Mouse (Mus musculus) stomach, postnatal 0 days (tissue): ENCODE data around the gene Kdm2a. TPM values are rescaled to one million over a fixed set of nuclear protein-coding genes. Genes with fewer than 3 reads are reported as not detected.

Experiments used
- ATAC-seq: fragments of 200-750 bp; cut with Nextera tagmentation; 2 replicates; pipeline ENCODE4 v1.8.0; 2017; ENCODE audit not compliant: low FRiP score, low TSS enrichment
- DNase-seq: peaks from one replicate; pipeline ENCODE4 v3.0.0-alpha.2; 2016; ENCODE audit warnings: low spot score
- H3K27ac ChIP-seq: fragments of 300-500 bp; sonication (generic); replicated peaks from 2 replicates; pipeline ENCODE4 v1.5.1; 2014; ENCODE audit warnings: mild to moderate bottlenecking, control low read depth
- H3K27me3 ChIP-seq: fragments of 300-500 bp; sonication (generic); 2 replicates; pipeline ENCODE4 v1.6.1; 2014; ENCODE audit warnings: low read length; ENCODE audit not compliant: control insufficient read depth, insufficient read depth
- H3K36me3 ChIP-seq: fragments of 300-500 bp; sonication (generic); 2 replicates; pipeline ENCODE4 v1.6.1; 2014; ENCODE audit warnings: low read length, mixed read lengths; ENCODE audit not compliant: control insufficient read depth, insufficient read depth
- H3K4me1 ChIP-seq: fragments of 300-500 bp; sonication (generic); replicated peaks from 2 replicates; pipeline ENCODE4 v1.6.1; 2014; ENCODE audit warnings: antibody characterized with exemption; ENCODE audit not compliant: control insufficient read depth, insufficient read depth
- H3K4me2 ChIP-seq: fragments of 300-500 bp; sonication (generic); replicated peaks from 2 replicates; pipeline ENCODE4 v1.6.1; 2014; ENCODE audit warnings: low read depth, mild to moderate bottlenecking, control low read depth, moderate library complexity
- H3K4me3 ChIP-seq: fragments of 300-500 bp; sonication (generic); 2 replicates; pipeline ENCODE4 v1.5.1; 2014; ENCODE audit warnings: low read depth, low read length, control low read depth
- H3K9ac ChIP-seq: fragments of 300-500 bp; sonication (generic); 2 replicates; pipeline ENCODE4 v1.6.1; 2014; ENCODE audit warnings: mild to moderate bottlenecking, low read length, control low read depth, mixed read lengths
- H3K9me3 ChIP-seq: fragments of 300-500 bp; sonication (generic); 2 replicates; pipeline ENCODE4 v1.6.1; 2016; ENCODE audit warnings: low read length; ENCODE audit not compliant: control insufficient read depth
- CTCF ChIP-seq: IDR thresholded peaks from 2 replicates; pipeline ENCODE4 v1.5.1; 2016; ENCODE audit warnings: antibody characterized with exemption, low read depth, mild to moderate bottlenecking, moderate library complexity
- EP300 ChIP-seq: optimal IDR thresholded peaks from 2 replicates; pipeline ENCODE3; 2016; ENCODE audit warnings: antibody characterized with exemption
- WGBS: fragments of 180-500 bp; shearing (Covaris S2); extraction: QIAGEN DNeasy Blood & Tissue Kit; methylation state at CpG from one replicate; pipeline ENCODE4 v1.1.7; 2014; 5-methylcytosine and 5-hydroxymethylcytosine counted together
- polyA plus RNA-seq: library from polyadenylated mRNA; unstranded; fragments of >200 nt; fragmentation: Nextera tagmentation; extraction: Ambion mirVana; gene quantifications from 2 replicates; pipeline ENCODE4 v1.2.1, GENCODE M21; 2015

Kdm2a gene
- polyA plus RNA-seq, 1 experiment from 2014 or later = 12.9 TPM

DNA sequence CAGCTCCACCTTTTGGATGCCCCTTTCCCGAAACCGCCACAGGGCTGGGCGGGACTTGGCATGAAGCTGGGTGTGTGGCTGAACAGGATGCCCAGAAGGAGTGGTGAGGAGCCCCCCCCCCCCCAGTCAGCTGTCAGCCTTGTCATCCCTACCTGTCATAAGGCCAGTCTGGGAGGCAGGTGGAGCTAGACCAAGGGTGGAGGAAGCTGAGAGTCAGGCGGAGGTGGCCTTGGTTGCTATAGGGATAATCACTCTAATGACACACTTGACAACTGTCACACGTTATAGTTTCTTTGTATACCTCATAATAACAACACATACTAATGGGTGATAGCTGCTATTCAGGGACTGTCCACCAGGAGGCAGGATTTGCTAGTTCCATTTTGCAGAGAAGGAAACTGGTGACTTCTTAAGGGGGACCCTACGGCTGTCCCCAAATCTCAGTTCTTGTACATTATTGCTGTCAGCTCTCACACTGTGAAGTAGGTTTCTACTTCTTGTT lies 43.1 kb upstream of the Kdm2a start:
- 22% methylated on average over 6 of the region's 6 CpGs for WGBS

GRCm38 (mm10) chr19:4440222-4440621 lies 42.1 kb upstream of the Kdm2a start:
- H3K27ac ChIP-seq = peak overlapping the region; percentile 89

More for the DNA sequence above, 43.1 kb upstream of the Kdm2a start:
- peak; percentile 78 for ATAC-seq
- peaks cover 3% of the 10 kb centered on the region; the same call in 1 of the 2 replicates for H3K4me1 ChIP-seq
- DNase-seq = peak; percentile 79
- H3K36me3 ChIP-seq = no peaks in the 10 kb centered on the region
- H3K27me3 ChIP-seq = no peaks in the 10 kb centered on the region
- no peak overlapping the region for H3K9ac ChIP-seq
- H3K4me2 ChIP-seq = peak overlapping the region; percentile 96
- TF ChIP-seq EP300 (no peak), CTCF (peak; percentile 80)
- no peaks in the 10 kb centered on the region for H3K9me3 ChIP-seq
- H3K4me3 ChIP-seq = no peak overlapping the region
- H3K27ac ChIP-seq = peak overlapping the region; percentile 89

GRCm38 (mm10) chr19:4439161-4439801 lies 41.2 kb upstream of the Kdm2a start, which contains the start of gene Rhod:
Rhod (minus strand) TSS chr19:4439432.
- DNase-seq = peak; percentile 87

More at GRCm38 (mm10) chr19:4440222-4440621, 42.1 kb upstream of the Kdm2a start:
- Histone ChIP-seq H3K4me2 (peak overlapping the region; percentile 96), H3K4me3 (peak overlapping the region; percentile 70), H3K36me3 (no peaks in the 10 kb centered on the region), H3K27me3 (no peaks in the 10 kb centered on the region), H3K9ac (peak overlapping the region; percentile 82; the same call in 1 of the 2 replicates), H3K4me1 (peaks cover 3% of the 10 kb centered on the region; the same call in 1 of the 2 replicates), H3K9me3 (no peaks in the 10 kb centered on the region)
- ATAC-seq (no peak), DNase-seq (peak; percentile 79)
- TF ChIP-seq CTCF = no peak
- no peak for TF ChIP-seq EP300
- 6% methylated on average over 8 of the region's 8 CpGs for WGBS

GRCm38 (mm10) chr19:4438791-4439160 lies 40.7 kb upstream of the Kdm2a start:
- Histone ChIP-seq H3K9me3 (no peaks in the 10 kb centered on the region), H3K27me3 (no peaks in the 10 kb centered on the region), H3K36me3 (no peaks in the 10 kb centered on the region), H3K4me3 (peak overlapping the region; percentile 70), H3K27ac (peak overlapping the region; percentile 89), H3K4me1 (peaks cover 3% of the 10 kb centered on the region; the same call in 1 of the 2 replicates), H3K4me2 (peak overlapping the region; percentile 96), H3K9ac (peak overlapping the region; percentile 82)
- no peak for ATAC-seq
- WGBS = 7% methylated on average over 8 of the region's 8 CpGs
- DNase-seq = peak; percentile 20
- TF ChIP-seq CTCF = no peak
- no peak for TF ChIP-seq EP300

More at GRCm38 (mm10) chr19:4439161-4439801, 41.2 kb upstream of the Kdm2a start, which contains the start of gene Rhod:
- peak; percentile 49 for ATAC-seq
- Histone ChIP-seq H3K4me1 (peaks cover 3% of the 10 kb centered on the region; the same call in 1 of the 2 replicates), H3K9me3 (no peaks in the 10 kb centered on the region), H3K9ac (peak within 1 kb of the TSS; percentile 82), H3K4me2 (peak within 1 kb of the TSS; percentile 96), H3K27ac (peak within 1 kb of the TSS; percentile 89), H3K27me3 (no peaks in the 10 kb centered on the region), H3K36me3 (no peaks in the 10 kb centered on the region), H3K4me3 (peak within 1 kb of the TSS; percentile 70)
- TF ChIP-seq EP300 (no peak), CTCF (0 out of 2 replicates have a peak, but pooled peaks have one; percentile 8)
- under 1% methylated on average over 46 of the region's 51 CpGs for WGBS

DNA sequence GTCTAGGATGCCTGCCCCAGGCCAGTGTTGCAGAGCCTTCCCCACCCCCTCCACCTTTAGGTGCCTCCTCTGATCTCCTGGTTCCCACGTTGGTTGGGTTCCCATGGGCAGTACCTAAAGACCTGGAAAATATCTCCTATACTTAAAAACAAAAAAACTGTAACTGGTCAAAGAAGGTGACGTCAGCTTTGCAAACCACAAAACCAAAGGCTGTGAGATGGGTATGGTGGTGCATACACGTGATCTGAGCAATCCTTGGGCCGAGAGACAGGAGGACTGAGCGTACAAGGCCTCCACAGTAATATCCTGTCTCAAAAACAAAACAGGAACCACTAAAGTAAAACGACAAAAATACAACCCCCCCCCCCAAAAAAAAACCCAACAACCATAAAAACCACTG lies 39.8 kb upstream of the Kdm2a start:
- H3K36me3 ChIP-seq = no peaks in the 10 kb centered on the region
- peaks cover 3% of the 10 kb centered on the region; the same call in 1 of the 2 replicates for H3K4me1 ChIP-seq
- no peaks in the 10 kb centered on the region for H3K27me3 ChIP-seq
- ATAC-seq (no peak), DNase-seq (no peak)
- no peaks in the 10 kb centered on the region for H3K9me3 ChIP-seq
- H3K4me3 ChIP-seq = peak overlapping the region; percentile 70; the same call in 1 of the 2 replicates
- peak overlapping the region; percentile 96; the same call in 1 of the 2 replicates for H3K4me2 ChIP-seq
- no peak overlapping the region for H3K27ac ChIP-seq
- TF ChIP-seq CTCF (no peak), EP300 (no peak)
- 69% methylated on average over 6 of the region's 6 CpGs for WGBS
- H3K9ac ChIP-seq = no peak overlapping the region

DNA sequence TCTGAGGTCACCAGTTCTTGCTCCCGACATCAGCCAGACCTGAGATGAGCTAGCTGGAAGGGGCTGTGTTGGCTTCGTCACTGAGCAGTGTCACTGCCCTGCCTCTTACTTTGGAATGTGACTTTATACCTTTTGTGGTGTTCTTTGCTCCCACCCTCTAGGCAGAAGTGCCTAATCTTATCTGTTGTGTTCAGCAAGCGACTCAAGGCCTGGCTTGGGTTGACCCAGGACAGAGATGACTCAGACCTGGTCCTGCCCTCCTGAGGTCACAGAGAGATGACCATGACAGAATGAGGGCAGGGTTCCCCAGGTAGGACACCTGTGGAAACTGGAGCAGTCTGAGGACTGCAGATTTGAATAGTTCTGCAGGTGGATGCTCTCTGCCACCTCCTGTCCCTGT lies 38.2 kb upstream of the Kdm2a start:
- TF ChIP-seq EP300 = no peak
- TF ChIP-seq CTCF = no peak
- Histone ChIP-seq H3K36me3 (no peaks in the 10 kb centered on the region), H3K9me3 (no peaks in the 10 kb centered on the region), H3K27me3 (no peaks in the 10 kb centered on the region), H3K4me1 (no peaks in the 10 kb centered on the region), H3K27ac (no peak overlapping the region), H3K9ac (no peak overlapping the region), H3K4me3 (no peak overlapping the region), H3K4me2 (no peak overlapping the region)
- DNase-seq (no peak), ATAC-seq (peak; percentile 21)
- WGBS = 77% methylated on average over 3 of the region's 3 CpGs
